Mouse (Mus musculus): ENCODE data around the gene Gm4846.

Gm4846 gene

GRCm38 (mm10) chr1:166439426-166439825 is 58.0 kb downstream of the Gm4846 start:
- H3K9me3 ChIP-seq (ENCODE audit: low read length), result no peaks in the 10 kb centered on the region
- TF ChIP-seq NANOG (IDR thresholded peaks at IDR 0.05; ENCODE audit: borderline replicate concordance, low read length), result no peak
- TF ChIP-seq POU5F1 (IDR thresholded peaks at IDR 0.05; ENCODE audit: borderline replicate concordance, low read length), result no peak
- no peak for TF ChIP-seq CTCF (conservative IDR thresholded peaks at IDR 0.05; ENCODE audit: low read length)
- no peaks in the 10 kb centered on the region for H3K4me1 ChIP-seq (replicated peaks; ENCODE audit: low read depth, low read length)
- H3K27me3 ChIP-seq (ENCODE audit: insufficient read depth, low read length), result no peaks in the 10 kb centered on the region
- H3K4me3 ChIP-seq (replicated peaks; ENCODE audit: low read length), result no peak overlapping the region
- H3K36me3 ChIP-seq (ENCODE audit: insufficient read depth, low read length), result no peaks in the 10 kb centered on the region
